Mouse (Mus musculus) cerebellum, postnatal 25 days (tissue): ENCODE results near the gene Sh3d19.

Experiments
- DNase-seq, 2 experiments: peaks; one replicate each; pipeline ENCODE4 v3.0.0; 2021; ENCODE audit warnings: mixed read lengths in 2 of 2

The Sh3d19 gene

DNA sequence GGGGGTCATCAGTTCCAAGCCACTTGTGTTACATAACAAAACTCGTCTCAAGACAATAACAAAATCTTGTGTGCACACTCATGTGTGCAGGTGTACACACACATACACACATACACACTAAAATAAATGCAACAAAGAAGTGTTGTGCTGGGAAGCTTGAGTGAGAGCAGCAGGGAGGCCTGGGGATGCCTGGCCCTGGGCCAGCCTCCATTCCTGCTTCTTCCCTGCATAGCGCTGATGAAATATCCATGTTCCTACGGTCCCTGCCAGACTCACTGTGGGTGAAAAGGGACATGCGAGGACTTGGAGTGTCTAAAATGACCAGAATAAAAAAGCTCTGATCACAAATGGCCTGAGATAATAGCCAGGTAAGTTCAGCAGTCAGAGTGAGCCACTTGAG, 59.7 kb downstream of the Sh3d19 start:
- peak; percentile 66 to 79 for DNase-seq

GRCm38 (mm10) chr3:86033455-86034090, 62.7 kb downstream of the Sh3d19 start:
- DNase-seq, result no peak

- no peak for DNase-seq
These were observed 67.1 kb downstream of the Sh3d19 start for GRCm38 (mm10) chr3:86037926-86038484.

GRCm38 (mm10) chr3:86038648-86039047, 67.7 kb downstream of the Sh3d19 start:
- DNase-seq, result no peak

DNA sequence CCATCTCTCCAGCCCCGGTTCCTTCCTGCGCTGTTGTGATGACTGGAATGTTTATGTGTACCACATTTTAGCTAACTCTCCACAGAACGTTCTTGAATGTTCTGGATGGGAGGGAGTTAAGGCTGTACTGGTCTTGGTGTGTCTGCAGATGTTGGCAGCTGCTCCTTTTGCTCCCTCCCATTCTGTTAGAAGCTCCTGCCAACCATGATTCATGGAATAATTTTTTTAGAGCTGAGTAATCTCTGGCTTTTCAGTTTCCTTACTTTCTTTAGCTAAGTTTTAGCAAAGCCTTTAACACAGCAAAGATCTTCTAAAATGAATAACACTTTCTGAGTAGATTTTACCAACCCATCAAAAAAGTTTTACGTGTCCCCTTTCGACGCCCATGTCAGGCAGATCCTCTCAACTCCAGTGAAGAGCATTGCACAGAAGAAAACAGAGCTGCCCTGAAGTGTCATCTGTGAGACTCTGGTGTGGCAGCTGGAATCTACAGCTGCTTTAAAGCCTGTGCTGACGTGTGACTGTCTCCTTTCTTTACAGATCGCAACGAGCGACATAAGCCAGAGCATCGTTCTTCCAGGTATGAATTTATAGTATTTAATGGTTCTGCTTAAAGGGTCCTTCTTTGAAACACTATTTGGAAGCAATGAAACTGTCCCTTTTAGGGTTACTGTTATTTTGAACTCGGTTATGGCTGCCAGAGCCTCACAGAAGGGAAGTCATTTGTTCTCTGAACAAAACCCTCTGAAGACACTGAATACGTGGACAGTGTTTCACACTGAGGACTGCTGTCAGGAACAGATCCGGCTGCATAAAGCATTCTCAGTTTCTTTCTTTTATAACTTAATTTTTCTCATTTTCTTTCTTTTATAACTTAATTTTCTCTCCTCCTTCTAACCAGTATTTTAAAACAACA, 69.6 kb downstream of the Sh3d19 start:
- DNase-seq, result no peak

DNA sequence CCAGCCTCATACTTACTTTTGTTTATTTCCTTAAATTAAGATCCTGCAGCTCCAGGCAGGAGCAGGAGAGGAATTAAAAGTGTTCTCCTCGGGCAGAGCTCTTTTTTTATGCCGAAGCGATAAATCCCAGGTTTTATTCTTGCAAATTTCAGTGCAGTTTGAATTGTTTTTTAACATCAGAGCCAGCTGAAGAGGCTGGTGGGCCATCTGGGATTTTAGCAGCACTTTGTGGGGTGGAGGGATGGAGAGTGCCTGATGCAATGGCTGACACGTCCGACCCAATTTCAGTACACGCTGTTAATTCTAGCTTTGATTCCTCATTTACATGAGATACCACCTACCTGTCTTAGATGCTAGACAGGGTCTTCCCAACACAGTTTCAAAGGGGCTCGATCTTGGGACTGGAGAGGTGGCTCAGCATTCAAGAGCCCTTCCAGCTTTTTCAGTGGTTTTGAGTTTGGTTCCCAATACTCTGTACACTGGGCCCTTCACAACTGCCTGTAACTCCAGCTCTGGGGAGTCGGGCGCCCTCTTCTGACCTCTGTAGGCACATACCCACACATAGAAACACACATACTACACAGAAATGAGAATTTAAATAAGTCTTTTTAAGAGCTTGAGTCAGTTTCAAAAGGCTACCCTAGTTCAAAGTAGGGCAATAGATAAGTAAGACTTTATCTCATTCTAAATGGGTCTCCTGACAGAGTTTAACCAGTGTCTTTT, 76.9 kb downstream of the Sh3d19 start:
- no peak for DNase-seq

DNA sequence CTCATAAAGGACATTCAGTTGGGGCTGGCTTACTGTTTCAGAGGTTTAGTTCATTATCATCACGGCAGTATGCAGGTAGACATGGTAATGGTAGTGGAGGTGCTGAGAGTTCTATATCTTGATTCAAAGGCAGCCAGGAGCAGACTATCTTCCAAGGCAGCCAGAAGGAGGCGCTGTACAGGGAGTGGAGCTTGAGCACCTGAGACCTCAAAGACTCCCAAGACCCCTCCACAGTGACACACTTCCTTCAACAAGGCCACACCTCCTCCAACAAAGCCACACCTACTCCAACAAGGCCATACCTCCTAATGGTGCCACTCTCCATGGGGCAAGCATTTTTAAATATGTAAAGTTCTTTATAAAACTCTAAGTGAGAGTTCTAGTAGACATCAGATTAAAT, 78.1 kb downstream of the Sh3d19 start:
- no peak for DNase-seq

DNA sequence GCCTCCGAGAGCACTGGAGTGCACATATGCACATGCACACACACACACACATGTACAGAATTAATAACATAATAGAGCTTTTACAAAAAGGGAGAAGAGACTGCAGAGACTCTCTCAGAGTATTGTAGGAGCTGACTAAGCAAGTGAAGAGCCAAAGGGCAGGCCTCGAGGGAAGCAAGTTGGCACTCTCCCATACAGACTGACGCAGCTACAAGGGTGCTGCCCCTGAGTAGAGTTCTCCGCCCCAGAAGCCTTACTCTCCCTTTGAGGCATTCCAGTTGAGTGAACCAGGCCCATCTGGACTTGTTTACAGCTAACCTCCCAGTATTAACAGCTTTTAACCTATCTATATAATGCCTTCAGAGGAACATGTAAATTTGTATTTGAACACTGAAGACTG, 85.8 kb downstream of the Sh3d19 start:
- DNase-seq, result no peak

DNA sequence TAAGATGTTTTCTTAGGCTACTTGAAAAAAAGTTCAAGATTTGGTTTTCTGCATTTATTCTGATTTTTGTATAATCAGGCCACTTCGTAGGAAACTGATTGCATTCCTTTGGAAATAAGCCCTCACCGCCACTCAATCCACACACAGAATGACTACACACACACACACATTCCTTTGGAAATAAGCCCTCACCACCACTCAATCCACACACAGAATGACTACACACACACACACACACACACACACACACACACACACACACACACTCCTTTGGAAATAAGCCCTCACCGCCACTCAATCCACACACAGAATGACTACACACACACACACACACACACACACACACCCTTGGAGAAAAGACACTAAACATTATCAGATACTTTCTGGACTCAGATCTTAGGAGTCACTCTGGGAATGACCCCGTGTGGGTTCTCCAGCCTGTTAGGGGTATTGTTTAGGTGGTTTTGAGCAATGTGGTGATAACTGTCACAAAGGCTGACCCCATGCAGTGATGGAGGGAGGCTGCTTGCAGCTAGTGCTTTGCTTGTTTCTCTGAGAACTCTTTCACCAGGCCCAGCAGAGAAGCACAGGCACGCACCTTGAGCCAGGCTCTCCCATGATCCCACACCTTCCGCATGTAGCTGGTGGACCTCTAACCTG, 86.7 kb downstream of the Sh3d19 start:
- no peak for DNase-seq

DNA sequence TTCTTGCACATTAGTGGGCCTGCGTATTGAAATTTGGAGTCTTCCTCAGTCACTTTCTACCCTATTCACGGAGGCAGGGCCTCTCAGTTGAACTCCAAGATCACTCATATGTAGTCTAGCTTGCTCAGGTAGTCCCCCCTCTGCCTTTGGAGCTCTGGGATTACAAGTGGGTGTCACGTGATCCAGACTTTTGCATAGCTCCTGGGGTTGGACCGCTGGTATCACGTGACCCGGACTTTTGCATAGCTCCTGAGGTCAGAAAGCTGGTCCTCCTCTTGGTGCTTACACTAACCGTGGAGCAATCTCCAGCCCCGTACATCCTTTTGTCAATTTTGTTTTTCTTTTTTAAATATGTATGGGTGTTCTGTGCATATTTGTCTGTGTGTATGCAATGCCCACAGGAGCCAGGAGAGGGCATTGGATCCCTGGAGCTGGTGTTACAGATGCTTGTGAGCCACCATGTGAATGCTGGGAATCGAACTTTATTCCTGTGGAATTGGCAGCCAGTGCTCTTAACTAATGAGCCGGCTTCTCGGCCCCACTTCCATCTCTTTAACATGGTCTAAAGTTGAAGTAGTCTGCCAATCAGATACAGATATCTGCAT, 98.8 kb downstream of the Sh3d19 start:
- DNase-seq, result no peak

GRCm38 (mm10) chr3:86070799-86071198, 99.9 kb downstream of the Sh3d19 start:
- DNase-seq, result no peak

- DNase-seq, result peak in 1 of 2 experiments; percentile 35
These were observed 101.2 kb downstream of the Sh3d19 start for GRCm38 (mm10) chr3:86072066-86072465.

DNA sequence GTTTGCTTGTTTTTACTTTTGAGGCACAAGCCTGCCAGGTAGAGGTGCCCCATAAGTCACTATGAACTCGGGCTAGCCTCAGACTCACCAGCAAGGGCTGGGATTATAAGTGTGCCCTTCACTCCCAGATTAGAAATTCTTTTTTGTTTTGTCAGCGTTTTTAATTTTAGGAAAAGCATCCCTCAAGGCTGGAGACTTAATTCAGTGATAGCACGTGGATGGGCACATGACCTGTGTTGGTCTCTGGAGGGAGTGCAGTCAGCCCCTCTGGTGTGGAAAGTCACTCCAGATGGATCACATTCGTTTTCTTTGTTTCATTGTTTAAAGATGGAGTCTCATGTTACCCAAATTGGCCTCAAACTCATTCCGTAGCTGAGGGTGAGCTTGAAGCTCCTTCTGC, 102.0 kb downstream of the Sh3d19 start:
- DNase-seq, result no peak

DNA sequence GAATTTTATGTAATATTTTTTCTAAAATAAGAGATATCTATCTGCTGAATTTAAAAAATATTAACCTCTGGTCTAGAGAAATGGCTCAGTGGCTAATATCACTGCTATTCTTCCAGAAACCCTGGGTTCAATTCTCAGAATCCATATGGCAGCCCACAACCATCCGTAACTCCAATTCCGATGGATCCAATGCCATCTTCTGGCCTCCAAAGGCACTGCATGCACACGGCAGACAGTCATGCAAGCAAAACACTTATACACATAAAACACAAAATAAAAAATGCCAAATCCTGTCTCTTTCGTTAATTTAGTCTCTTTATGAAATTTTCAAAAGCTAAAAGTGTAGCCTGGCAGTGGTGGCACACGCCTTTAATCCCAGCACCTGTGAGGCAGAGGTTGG, 104.7 kb downstream of the Sh3d19 start:
- DNase-seq, result no peak

DNA sequence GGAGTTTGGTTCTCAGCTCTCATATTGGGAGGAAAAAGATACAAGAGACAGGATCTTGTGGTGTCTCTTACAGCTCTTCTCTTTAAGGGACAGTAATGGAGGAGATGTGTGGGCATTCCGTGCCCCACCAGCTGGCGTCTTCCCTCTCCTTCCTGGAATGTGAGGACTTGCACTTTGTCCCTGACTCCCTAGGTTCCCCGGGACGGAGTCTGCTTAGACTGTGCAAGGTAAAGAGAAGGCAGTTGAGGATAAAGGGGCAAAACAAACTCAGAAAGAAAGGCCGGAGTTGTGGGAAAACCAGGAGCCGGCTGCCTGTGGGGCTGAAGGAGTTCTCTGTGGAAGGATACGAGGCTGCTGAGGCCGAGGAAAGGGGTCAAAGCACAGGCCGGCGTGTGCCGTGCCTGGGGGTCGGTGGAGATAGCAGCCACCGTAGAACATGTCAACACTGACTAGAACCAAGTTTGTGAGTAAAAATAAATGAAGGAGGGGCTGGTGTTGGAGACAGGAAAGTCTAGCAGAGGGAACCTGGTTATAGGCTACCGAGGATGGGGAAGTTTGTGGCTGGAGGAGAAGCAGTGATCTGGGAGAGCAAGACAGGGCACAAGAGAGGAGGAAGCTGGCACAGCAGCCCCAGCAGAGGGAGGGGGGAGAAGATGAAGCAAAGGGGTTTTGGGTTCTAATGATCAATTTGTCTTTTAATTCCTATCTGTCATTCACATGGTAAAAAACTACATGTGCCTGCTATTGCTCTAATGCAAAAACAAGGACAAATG, 105.8 kb downstream of the Sh3d19 start:
- DNase-seq, result no peak

- no peak for DNase-seq
These were observed 112.1 kb downstream of the Sh3d19 start for GRCm38 (mm10) chr3:86083051-86083450.

DNA sequence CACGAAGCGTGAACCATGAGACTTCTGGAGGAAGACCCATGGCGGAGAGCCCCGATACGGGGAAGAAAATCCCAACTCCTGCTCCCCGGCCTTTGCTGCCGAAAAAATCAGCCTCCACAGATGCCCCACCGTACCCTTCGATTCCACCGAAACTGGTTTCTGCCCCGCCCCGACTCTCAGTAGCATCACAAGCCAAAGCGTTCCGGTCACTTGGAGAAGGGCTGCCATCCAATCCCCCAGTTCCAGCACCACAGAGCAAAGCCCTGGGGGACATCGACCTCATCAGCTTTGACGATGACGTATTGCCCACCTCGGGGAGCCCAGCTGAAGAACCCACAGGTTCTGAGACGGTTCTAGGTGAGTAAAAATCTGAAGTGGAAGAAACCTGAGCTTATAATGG, 114.1 kb downstream of the Sh3d19 start:
- no peak for DNase-seq

- DNase-seq, result no peak
These were observed 117.0 kb downstream of the Sh3d19 start for GRCm38 (mm10) chr3:86087872-86088271.

GRCm38 (mm10) chr3:86093213-86093845, 122.4 kb downstream of the Sh3d19 start:
- no peak for DNase-seq

- no peak for DNase-seq
These were observed 123.0 kb downstream of the Sh3d19 start for GRCm38 (mm10) chr3:86093907-86094306.

GRCm38 (mm10) chr3:86101956-86102355, 131.0 kb downstream of the Sh3d19 start:
- DNase-seq, result no peak
